Mouse (Mus musculus) yolk sac, embryonic 10.5 days (tissue): ENCODE measurements at regions not wholly inside any gene's neighbourhood (a gene's known extent, or its start where the extent isn't known, plus 50 kb on each side); places are given as distances from the start of the nearest gene placed in this dataset.

ENCODE experiments used
- DNase-seq: peaks from one replicate; pipeline ENCODE4 v3.0.0-alpha.2; 2017; ENCODE audit warnings: low spot score

GRCm38 (mm10) chr1:40907813-40908212 lies 102.4 kb downstream of the Tmem182 start:
- no peak for DNase-seq

- no peak for DNase-seq
These were observed 108.2 kb downstream of the Tmem182 start for GRCm38 (mm10) chr1:40913591-40913990.

GRCm38 (mm10) chr1:40924271-40924670 lies 118.9 kb downstream of the Tmem182 start:
- no peak for DNase-seq

GRCm38 (mm10) chr1:40924780-40925179 lies 119.4 kb downstream of the Tmem182 start:
- peak; percentile 1 for DNase-seq

GRCm38 (mm10) chr1:40931374-40931773 lies 126.0 kb downstream of the Tmem182 start:
- DNase-seq: no peak

GRCm38 (mm10) chr1:40936729-40937128 lies 131.3 kb downstream of the Tmem182 start:
- DNase-seq: no peak

- no peak for DNase-seq
These were observed 137.3 kb downstream of the Tmem182 start for GRCm38 (mm10) chr1:40942751-40943150.

GRCm38 (mm10) chr1:40943165-40943564 lies 137.8 kb downstream of the Tmem182 start:
- DNase-seq: no peak

- DNase-seq: no peak
These were observed 145.2 kb downstream of the Tmem182 start for GRCm38 (mm10) chr1:40950641-40951040.

GRCm38 (mm10) chr1:40954720-40955163 lies 149.3 kb downstream of the Tmem182 start:
- DNase-seq: no peak

GRCm38 (mm10) chr1:40967768-40968504 lies 162.5 kb downstream of the Tmem182 start:
- DNase-seq: no peak

- DNase-seq: no peak
These were observed 178.4 kb downstream of the Tmem182 start for GRCm38 (mm10) chr1:40983762-40984161.

GRCm38 (mm10) chr1:40993327-40993726 lies 187.9 kb downstream of the Tmem182 start:
- DNase-seq: no peak

GRCm38 (mm10) chr1:41001154-41001949 lies 196.0 kb downstream of the Tmem182 start:
- DNase-seq: no peak

- DNase-seq: no peak
These were observed 196.6 kb downstream of the Tmem182 start for GRCm38 (mm10) chr1:41002006-41002405.

GRCm38 (mm10) chr1:41026943-41027342 lies 221.5 kb downstream of the Tmem182 start:
- DNase-seq: no peak

GRCm38 (mm10) chr1:41027540-41027978 lies 222.2 kb downstream of the Tmem182 start:
- no peak for DNase-seq

GRCm38 (mm10) chr1:41028021-41028420 lies 222.6 kb downstream of the Tmem182 start:
- DNase-seq: no peak

GRCm38 (mm10) chr1:41035085-41035880 lies 229.9 kb downstream of the Tmem182 start:
- DNase-seq: no peak

- no peak for DNase-seq
These were observed 231.5 kb downstream of the Tmem182 start for GRCm38 (mm10) chr1:41036940-41037339.

GRCm38 (mm10) chr1:41054426-41054955 lies 249.1 kb downstream of the Tmem182 start:
- no peak for DNase-seq

- DNase-seq: no peak
These were observed 250.4 kb downstream of the Tmem182 start for GRCm38 (mm10) chr1:41055761-41056160.
